Mouse (Mus musculus): Measurements from ENCODE around the gene Fanca. TPM values are rescaled to one million over a fixed set of nuclear protein-coding genes. Genes with fewer than 3 reads are reported as not detected.

Fanca gene
- total and polyA plus RNA-seq, 3 experiments, result 3.9 to 6.2 (median 5.3) TPM

GRCm38 (mm10) chr8:123257114-123257513 lies 61.3 kb downstream of the Fanca start:
- TF ChIP-seq POLR2A (IDR thresholded peaks at IDR 0.05; ENCODE audit: insufficient read depth, low read depth, low read length), result no peak
- TF ChIP-seq EP300 (IDR thresholded peaks at IDR 0.05; ENCODE audit: insufficient read depth, low read depth, low read length), result no peak
- no peak for TF ChIP-seq CTCF (IDR thresholded peaks at IDR 0.05)
- Histone ChIP-seq H3K4me1 (ENCODE audit: control insufficient read depth, insufficient read depth, low read length) (peaks cover 3% of the 10 kb centered on the region), H3K36me3 (ENCODE audit: control insufficient read depth, insufficient read depth, low read length) (no peaks in the 10 kb centered on the region), H3K27ac (no peak overlapping the region), H3K27me3 (ENCODE audit: control insufficient read depth, insufficient read depth, low read length) (no peaks in the 10 kb centered on the region), H3K79me2 (replicated peaks; ENCODE audit: control insufficient read depth, insufficient read depth, low read length) (no peaks in the 10 kb centered on the region), H3K4me3 (no peak overlapping the region), H3K9ac (ENCODE audit: low read depth, low read length) (no peak overlapping the region)
- no peak for DNase-seq
- intact Hi-C loops (cut with DNase I), result no loop called here
- WGBS, result 81% methylated on average over 3 of the region's 3 CpGs

GRCm38 (mm10) chr8:123255170-123255569 lies 63.2 kb downstream of the Fanca start:
- Histone ChIP-seq H3K27ac (no peak overlapping the region; the same call in 1 of the 2 replicates), H3K4me3 (peak overlapping the region; percentile 85)

GRCm38 (mm10) chr8:123254099-123254885 lies 64.1 kb downstream of the Fanca start, which contains the start of the genes Zfp276 and Vps9d1:
Gene Zfp276, plus strand, starts transcription at chr8:123254195.
Gene Vps9d1, minus strand, starts transcription at chr8:123254348.
- Histone ChIP-seq H3K27ac (peak within 1 kb of the TSS; percentile 95), H3K4me1 (ENCODE audit: control insufficient read depth, insufficient read depth, low read length) (peaks cover 3% of the 10 kb centered on the region), H3K27me3 (ENCODE audit: control insufficient read depth, insufficient read depth, low read length) (no peaks in the 10 kb centered on the region), H3K9ac (ENCODE audit: low read depth, low read length) (peak within 1 kb of the TSS; percentile 98), H3K36me3 (ENCODE audit: control insufficient read depth, insufficient read depth, low read length) (no peaks in the 10 kb centered on the region), H3K79me2 (replicated peaks; ENCODE audit: control insufficient read depth, insufficient read depth, low read length) (no peaks in the 10 kb centered on the region), H3K4me3 (peak within 1 kb of the TSS; percentile 85)
- peak; percentile 63 for TF ChIP-seq POLR2A (IDR thresholded peaks at IDR 0.05; ENCODE audit: insufficient read depth, low read depth, low read length)
- no peak for TF ChIP-seq CTCF (IDR thresholded peaks at IDR 0.05)
- TF ChIP-seq EP300 (IDR thresholded peaks at IDR 0.05; ENCODE audit: insufficient read depth, low read depth, low read length), result no peak
- intact Hi-C loops (cut with DNase I), result loop anchor here (2.0 to 5.0 kb wide), 3 partner anchors 41 to 118 kb away; partner anchors contain the start of genes Chmp1a, Fanca, Spata33 and Tcf25
- under 1% methylated on average over 94 of the region's 99 CpGs for WGBS
- DNase-seq, result peak; percentile 90 to 92

More at GRCm38 (mm10) chr8:123255170-123255569, 63.2 kb downstream of the Fanca start:
- no peaks in the 10 kb centered on the region for H3K27me3 ChIP-seq (ENCODE audit: control insufficient read depth, insufficient read depth, low read length)
- no peaks in the 10 kb centered on the region for H3K79me2 ChIP-seq (replicated peaks; ENCODE audit: control insufficient read depth, insufficient read depth, low read length)
- peak overlapping the region; percentile 95 for H3K9ac ChIP-seq (ENCODE audit: low read depth, low read length)
- WGBS, result 54% methylated on average over 6 of the region's 6 CpGs
- TF ChIP-seq EP300 (IDR thresholded peaks at IDR 0.05; ENCODE audit: insufficient read depth, low read depth, low read length), result no peak
- TF ChIP-seq CTCF (IDR thresholded peaks at IDR 0.05), result peak; percentile 22; the same call in 1 of the 2 replicates
- TF ChIP-seq POLR2A (IDR thresholded peaks at IDR 0.05; ENCODE audit: insufficient read depth, low read depth, low read length), result no peak
- no peaks in the 10 kb centered on the region for H3K36me3 ChIP-seq (ENCODE audit: control insufficient read depth, insufficient read depth, low read length)
- intact Hi-C loops (cut with DNase I), result loop anchor here (2.0 kb wide), 2 partner anchors 42 to 64 kb away; partner anchors contain the start of genes Chmp1a, Fanca and Spata33
- H3K4me1 ChIP-seq (ENCODE audit: control insufficient read depth, insufficient read depth, low read length), result peaks cover 3% of the 10 kb centered on the region
- DNase-seq, result no peak

- intact Hi-C loops (cut with DNase I), result loop anchor here (2.0 to 5.0 kb wide), 3 partner anchors 41 to 119 kb away; partner anchors contain the start of genes Chmp1a, Fanca, Spata33 and Tcf25
- Histone ChIP-seq H3K9ac (ENCODE audit: low read depth, low read length) (peak overlapping the region; percentile 98), H3K27me3 (ENCODE audit: control insufficient read depth, insufficient read depth, low read length) (no peaks in the 10 kb centered on the region), H3K27ac (peak overlapping the region; percentile 95), H3K4me1 (ENCODE audit: control insufficient read depth, insufficient read depth, low read length) (peaks cover 3% of the 10 kb centered on the region), H3K36me3 (ENCODE audit: control insufficient read depth, insufficient read depth, low read length) (no peaks in the 10 kb centered on the region), H3K79me2 (replicated peaks; ENCODE audit: control insufficient read depth, insufficient read depth, low read length) (no peaks in the 10 kb centered on the region), H3K4me3 (peak overlapping the region; percentile 85)
- DNase-seq, result no peak
- TF ChIP-seq CTCF (IDR thresholded peaks at IDR 0.05) (no peak), POLR2A (IDR thresholded peaks at IDR 0.05; ENCODE audit: insufficient read depth, low read depth, low read length) (peak; percentile 31; the same call in 1 of the 2 replicates)
- WGBS, result under 1% methylated on average over 40 of the region's 40 CpGs
These were observed 64.8 kb downstream of the Fanca start for GRCm38 (mm10) chr8:123253451-123254098.

- H3K27ac ChIP-seq, result no peak overlapping the region; the same call in 1 of the 2 replicates
- H3K4me1 ChIP-seq (ENCODE audit: control insufficient read depth, insufficient read depth, low read length), result peaks cover 3% of the 10 kb centered on the region
- H3K4me3 ChIP-seq, result peak overlapping the region; percentile 85; the same call in 1 of the 2 replicates
- H3K36me3 ChIP-seq (ENCODE audit: control insufficient read depth, insufficient read depth, low read length), result no peaks in the 10 kb centered on the region
- no peak for TF ChIP-seq CTCF (IDR thresholded peaks at IDR 0.05)
- TF ChIP-seq EP300 (IDR thresholded peaks at IDR 0.05; ENCODE audit: insufficient read depth, low read depth, low read length), result no peak
- no peak for TF ChIP-seq POLR2A (IDR thresholded peaks at IDR 0.05; ENCODE audit: insufficient read depth, low read depth, low read length)
- no peaks in the 10 kb centered on the region for H3K79me2 ChIP-seq (replicated peaks; ENCODE audit: control insufficient read depth, insufficient read depth, low read length)
- WGBS, result 12% methylated on average over 4 of the region's 4 CpGs
- H3K9ac ChIP-seq (ENCODE audit: low read depth, low read length), result peak overlapping the region; percentile 98
- no peaks in the 10 kb centered on the region for H3K27me3 ChIP-seq (ENCODE audit: control insufficient read depth, insufficient read depth, low read length)
- no peak for DNase-seq
- intact Hi-C loops (cut with DNase I), result loop anchor here (5.0 kb wide), 1 partner anchor 119 kb away; the partner anchor contains the start of gene Tcf25
These were observed 65.5 kb downstream of the Fanca start for GRCm38 (mm10) chr8:123252925-123253324.

Data from heart, adult 2 months (tissue).